In the genomic region with DNA sequence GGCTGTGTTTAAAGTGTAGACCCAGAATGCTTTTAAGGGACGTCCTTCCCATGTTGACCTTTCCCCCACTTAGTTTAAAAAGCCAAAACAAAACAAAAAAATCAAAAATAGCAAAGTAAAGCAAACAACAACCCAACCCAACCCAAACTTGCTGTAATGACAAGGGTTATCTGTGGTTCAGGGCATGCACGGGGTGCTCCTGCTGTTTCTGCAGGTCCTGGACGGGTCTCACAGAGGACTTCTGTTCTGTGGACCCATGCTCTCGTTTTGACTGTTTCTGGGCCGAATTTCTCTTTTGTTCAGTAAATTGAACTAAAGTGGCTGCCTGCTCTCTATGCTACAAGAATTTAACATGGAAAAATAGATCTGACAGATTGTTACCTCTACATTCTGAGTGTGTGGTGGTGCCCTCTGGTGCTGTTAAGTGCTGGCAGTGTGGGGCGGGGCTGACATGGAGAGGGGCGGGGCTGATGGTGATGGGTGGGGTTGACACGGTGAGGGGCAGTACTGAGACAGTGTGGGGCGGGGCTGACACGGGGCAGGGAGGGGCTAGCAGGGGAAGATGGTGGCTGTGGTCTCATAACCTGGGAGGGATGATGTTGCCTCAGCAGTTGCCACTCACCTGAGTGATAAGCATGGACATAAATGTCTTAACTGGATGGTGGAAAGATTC, we compare ENCODE assay signal across 8 mouse cellular contexts. TPM values are rescaled to one million over a fixed set of nuclear protein-coding genes. Genes with fewer than 3 reads are reported as not detected.
DNase-seq lines count a peak whose midpoint lies in the region; ATAC-seq lines count a peak whose summit lies in the region.

No protein-coding gene starts in this region.

- peak overlapping the region; percentile 31 for H3K27ac ChIP-seq in heart, embryonic 11.5 days (ENCODE audit: low read depth, low read length)
- peak overlapping the region; percentile 10; the same call in 1 of the 2 replicates for H3K27ac ChIP-seq in limb, embryonic 13.5 days

- peak; percentile 85 for ATAC-seq in heart, embryonic 11.5 days (replicated peaks; ENCODE audit: insufficient number of reproducible peaks, low FRiP score, low TSS enrichment)
- ATAC-seq in limb, embryonic 13.5 days (ENCODE audit: low FRiP score, low read depth) = 0 out of 2 replicates have a peak, but pooled peaks have one; percentile 41

- H3K9me3 ChIP-seq in heart, embryonic 11.5 days (replicated peaks; ENCODE audit: control insufficient read depth, low read length) = no peaks in the 10 kb centered on the region
- H3K9me3 ChIP-seq in limb, embryonic 13.5 days = no peaks in the 10 kb centered on the region

- H3K4me2 ChIP-seq in heart, embryonic 11.5 days = peak overlapping the region; percentile 23; the same call in 1 of the 2 replicates
- no peak overlapping the region for H3K4me2 ChIP-seq in limb, embryonic 13.5 days (replicated peaks)

- no peak overlapping the region for H3K9ac ChIP-seq in heart, embryonic 11.5 days (ENCODE audit: low read depth, low read length)
- no peak overlapping the region for H3K9ac ChIP-seq in limb, embryonic 13.5 days

- no peak overlapping the region for H3K4me3 ChIP-seq in heart, embryonic 11.5 days (ENCODE audit: low read depth, low read length)
- H3K4me3 ChIP-seq in limb, embryonic 13.5 days = no peak overlapping the region

- peaks cover 79% of the 10 kb centered on the region for H3K4me1 ChIP-seq in heart, embryonic 11.5 days (ENCODE audit: control insufficient read depth, insufficient read depth, low read length)
- H3K4me1 ChIP-seq in limb, embryonic 13.5 days = peaks cover 91% of the 10 kb centered on the region

- no peaks in the 10 kb centered on the region for H3K36me3 ChIP-seq in heart, embryonic 11.5 days (ENCODE audit: control insufficient read depth, insufficient read depth, low read length)
- no peaks in the 10 kb centered on the region for H3K36me3 ChIP-seq in limb, embryonic 13.5 days

- H3K27me3 ChIP-seq in heart, embryonic 11.5 days (ENCODE audit: control insufficient read depth, insufficient read depth, low read length) = no peaks in the 10 kb centered on the region
- H3K27me3 ChIP-seq in limb, embryonic 13.5 days = no peaks in the 10 kb centered on the region

- 25% methylated on average over 10 of the region's 10 CpGs for WGBS in heart, embryonic 11.5 days (ENCODE audit: insufficient replicate concordance)
- 39% methylated on average over 10 of the region's 10 CpGs for WGBS in limb, embryonic 13.5 days

- DNase-seq in heart, adult 9 months (ENCODE audit: low spot score in 2 of 2) = no peak
- DNase-seq in 416B (ENCODE audit: low read depth) (peak; percentile 54), MN1 (ENCODE audit: low spot score) (no peak)
- peak; percentile 43 for DNase-seq in brain, adult 2 months (ENCODE audit: low read depth, low spot score)
- peak; percentile 67 to 79 for DNase-seq in spleen, postnatal 4 days (ENCODE audit: low spot score in 2 of 2)
- no peak for DNase-seq in cerebellum, adult 11 months

RNA-seq across cellular contexts. Expression of a gene that starts 49.2 kb away (rescaled TPM):
- polyA plus RNA-seq in heart, embryonic 11.5 days (2014; fragmentation: Nextera tagmentation; extraction: Ambion mirVana) = 19.4 and 23.7 TPM in 2 replicates
- polyA plus RNA-seq in limb, embryonic 13.5 days (2015; fragmentation: Nextera tagmentation; extraction: Ambion mirVana) = 49.3 and 54.9 TPM in 2 replicates

Comparison
In these comparisons a context has a peak if more than half of its experiments do, and no peak if none do; other contexts are left out.
1. DNase-seq: peak in 416B (single experiment), brain, adult 2 months (single experiment) and spleen, postnatal 4 days (2 of 2); none in heart, adult 9 months (0 of 2), MN1 (single experiment) and cerebellum, adult 11 months (single experiment).